Mouse (Mus musculus) gastrocnemius, postnatal 14 days (tissue): Measurements from ENCODE around the gene Osm. TPM values are rescaled to one million over a fixed set of nuclear protein-coding genes. Genes with fewer than 3 reads are reported as not detected.

ENCODE experiments used
- DNase-seq: peaks from one replicate; pipeline ENCODE4 v3.0.0; 2021; ENCODE audit warnings: mixed read lengths
- intact Hi-C: fragments of 180-260 bp; cut with DNase I; formaldehyde crosslinking; loops from one replicate; pipeline ENCODE4 v1.15.1; 2025; ENCODE audit warnings: low total_unique reads
- total RNA-seq, 2 experiments: library from RNA; stranded (reverse); gene quantifications; 2 replicates each; pipeline ENCODE4 v1.2.3; 2021

Osm gene
- total RNA-seq, 2 experiments from 2014 or later: not detected

DNA sequence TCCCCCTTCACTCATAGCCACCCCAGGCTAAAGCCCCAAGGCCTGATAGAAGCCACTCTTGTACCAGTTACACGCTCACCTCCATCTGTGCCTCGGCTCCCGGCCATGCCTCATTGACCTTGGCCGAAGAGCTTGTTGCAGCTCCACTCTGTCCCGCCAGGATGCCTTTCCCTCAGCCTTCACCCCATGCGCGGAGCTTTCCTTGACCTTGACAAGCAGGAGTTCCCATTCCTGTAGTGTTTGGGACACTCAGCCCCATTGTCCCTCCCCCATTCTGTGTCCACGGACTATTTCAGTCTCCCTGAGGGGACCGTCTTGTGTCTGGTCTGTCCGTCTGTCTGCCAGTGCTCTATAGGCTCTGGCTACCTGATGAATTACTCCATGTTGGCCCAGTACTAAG is 23.1 kb upstream of the Osm start:
- intact Hi-C loops: no loop called here
- no peak for DNase-seq

DNA sequence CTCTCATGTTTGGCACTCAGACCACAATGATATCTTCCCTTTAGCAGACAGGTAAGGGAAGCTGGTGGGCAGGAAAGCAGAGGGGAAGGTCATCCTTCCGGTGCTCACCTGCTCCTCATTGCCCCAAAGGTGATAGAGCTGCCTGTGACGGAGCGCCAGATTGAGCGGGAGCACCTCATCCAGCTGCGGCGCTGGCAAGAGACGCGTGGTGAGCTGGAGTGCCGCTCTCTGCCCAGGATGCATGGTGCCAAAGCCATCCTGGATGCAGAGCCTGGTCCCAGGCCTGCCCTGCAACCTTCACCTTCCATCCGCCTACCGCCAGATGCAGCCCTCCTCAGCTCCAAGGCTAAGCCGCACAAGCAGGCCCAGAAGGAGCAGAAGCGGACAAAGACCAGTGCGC is 21.6 kb upstream of the Osm start:
- DNase-seq: no peak
- intact Hi-C loops: no loop called here

DNA sequence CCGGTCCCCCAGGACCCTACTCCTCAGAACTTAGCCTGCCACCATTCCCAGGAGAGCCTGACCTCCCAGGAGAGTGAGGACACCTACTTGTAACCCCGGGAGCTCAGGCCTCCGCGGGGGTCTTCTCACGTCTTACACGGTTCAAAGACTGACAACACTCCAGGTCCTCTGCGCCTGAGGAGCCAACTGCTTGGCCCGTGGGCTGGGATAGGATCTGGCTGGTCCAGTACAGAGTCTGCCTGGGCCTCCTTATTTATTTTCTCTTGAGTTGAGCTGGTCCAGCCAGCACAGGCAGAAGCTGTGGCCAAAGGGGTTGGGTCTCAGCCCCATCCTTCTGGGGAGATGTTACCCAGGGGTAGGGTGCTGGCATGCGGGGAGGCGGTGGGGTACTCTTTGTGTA is 21.2 kb upstream of the Osm start:
- intact Hi-C loops: no loop called here
- no peak for DNase-seq

DNA sequence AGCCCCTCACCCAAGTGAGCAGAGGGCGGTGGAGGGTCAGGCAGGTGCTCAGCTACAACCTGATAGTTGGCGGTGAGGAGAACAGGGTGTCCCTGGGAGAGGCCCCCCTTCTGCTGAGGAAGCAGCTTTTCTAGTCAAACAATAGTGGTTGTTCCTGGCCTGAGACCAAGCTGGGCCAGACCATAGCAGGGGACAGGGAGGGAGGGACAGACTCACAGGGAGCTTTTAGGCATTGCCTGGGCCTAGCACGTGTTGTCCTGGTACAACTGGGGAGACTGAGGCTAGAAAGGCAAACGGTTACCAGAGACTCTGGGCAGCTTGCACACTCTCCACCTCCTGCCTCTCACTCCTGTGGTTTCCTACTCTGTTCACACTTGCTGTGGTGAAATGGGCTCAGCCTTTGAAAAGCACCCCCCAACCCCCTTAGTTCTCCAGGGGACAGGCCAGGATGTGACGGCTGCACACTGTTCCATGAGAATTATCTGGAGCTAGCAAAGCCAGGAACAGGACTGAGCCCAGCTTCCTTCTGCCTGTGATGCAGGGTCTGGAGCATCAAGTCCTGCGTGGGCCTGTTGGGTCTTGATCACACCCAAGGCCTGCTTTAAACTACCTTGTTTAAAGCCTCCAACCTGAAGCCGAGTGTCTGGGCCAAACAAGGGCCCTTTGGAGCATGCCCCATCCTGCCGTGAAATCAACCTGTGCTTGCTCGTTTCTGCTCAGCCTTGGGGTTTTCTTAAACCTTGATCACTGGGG is 19.8 kb upstream of the Osm start:
- intact Hi-C loops: no loop called here
- DNase-seq: no peak

DNA sequence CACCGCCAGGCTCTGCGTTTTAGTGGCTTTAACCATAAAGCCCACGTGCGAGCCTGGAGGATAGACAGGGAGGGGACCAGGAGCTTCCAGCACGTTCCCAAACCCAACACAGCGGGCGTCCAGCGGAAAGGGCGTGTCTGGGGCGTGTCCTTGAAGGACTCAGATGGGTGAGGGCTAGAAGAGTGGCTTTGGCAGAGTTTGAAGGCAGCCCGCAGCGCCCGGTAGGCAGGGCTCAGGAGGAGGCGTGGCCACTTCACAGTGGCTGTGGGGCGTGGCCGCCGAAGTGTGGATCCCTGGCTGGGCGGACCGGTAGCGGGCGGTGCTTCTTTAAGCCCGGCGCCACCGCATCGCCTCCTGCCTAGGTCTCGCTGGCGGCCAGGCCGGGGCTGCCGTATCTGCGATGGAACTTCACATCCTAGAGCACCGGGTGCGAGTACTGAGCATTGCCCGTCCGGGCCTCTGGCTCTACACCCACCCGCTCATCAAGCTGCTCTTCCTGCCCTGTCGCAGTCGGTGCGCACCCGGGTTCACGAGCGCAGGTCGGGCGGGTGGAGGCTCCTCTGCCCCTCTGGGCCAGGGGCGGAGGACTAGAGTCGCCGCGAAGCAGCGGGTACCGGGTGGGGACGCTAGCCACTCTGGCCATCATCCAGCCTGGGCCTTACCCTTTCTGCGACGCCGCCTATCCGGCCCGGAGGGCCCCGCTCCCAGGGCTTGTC is 18.1 kb upstream of the Osm start, which contains the start of gene Castor1:
Gene Castor1, plus strand, starts transcription at position 312 of the 716 bp plus-strand sequence.
- intact Hi-C loops: loop anchor here (2.0 kb wide), 1 partner anchor 83 kb away; the partner anchor contains the start of gene Rnf215
- DNase-seq: peak; percentile 89

DNA sequence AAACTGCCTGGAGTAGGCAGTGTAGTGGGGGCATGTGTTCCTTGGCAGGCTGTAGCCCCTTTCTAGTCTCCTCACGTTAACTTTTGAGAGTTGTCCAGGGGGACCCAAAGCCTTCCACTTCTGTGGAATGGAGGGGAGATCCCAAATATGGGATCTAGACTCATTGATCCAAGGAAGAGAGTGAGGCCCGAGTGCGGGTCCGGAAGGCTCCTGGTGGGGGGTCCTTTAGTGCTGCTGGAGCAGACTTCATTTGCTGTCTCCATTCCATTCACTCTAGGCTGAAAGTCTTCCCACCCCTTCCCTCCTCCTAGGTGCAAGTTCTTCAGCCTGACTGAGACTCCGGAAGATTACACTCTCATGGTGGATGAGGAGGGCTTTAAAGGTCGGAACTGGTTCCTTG is 17.6 kb upstream of the Osm start:
- intact Hi-C loops: loop anchor here (2.0 kb wide), 1 partner anchor 84 kb away; the partner anchor contains the start of gene Rnf215
- DNase-seq: no peak

DNA sequence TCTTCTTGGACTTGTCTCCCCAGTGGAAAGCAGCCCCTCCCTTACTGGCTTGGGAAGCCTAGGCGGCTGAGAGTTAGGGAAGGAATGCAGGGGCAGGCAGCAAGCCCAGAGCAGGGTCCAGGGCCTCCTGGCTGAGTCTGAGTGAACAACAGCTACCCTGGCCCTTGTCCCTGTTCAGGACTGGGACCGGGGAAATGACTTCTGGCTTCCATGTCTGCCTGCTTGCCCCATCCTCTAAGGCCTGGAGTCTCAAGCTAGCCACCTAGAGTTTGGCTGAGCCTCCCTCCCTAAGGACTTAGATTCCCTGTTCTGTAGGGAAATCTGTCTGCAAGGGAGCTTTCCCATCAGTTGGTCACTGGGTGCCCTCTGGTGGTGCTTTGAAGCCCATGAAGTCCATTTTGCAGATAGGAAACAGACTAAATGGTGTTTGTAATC is 16.9 kb upstream of the Osm start:
- DNase-seq: peak; percentile 77
- intact Hi-C loops: loop anchor here (2.0 kb wide), 1 partner anchor 85 kb away; the partner anchor contains the start of gene Rnf215

DNA sequence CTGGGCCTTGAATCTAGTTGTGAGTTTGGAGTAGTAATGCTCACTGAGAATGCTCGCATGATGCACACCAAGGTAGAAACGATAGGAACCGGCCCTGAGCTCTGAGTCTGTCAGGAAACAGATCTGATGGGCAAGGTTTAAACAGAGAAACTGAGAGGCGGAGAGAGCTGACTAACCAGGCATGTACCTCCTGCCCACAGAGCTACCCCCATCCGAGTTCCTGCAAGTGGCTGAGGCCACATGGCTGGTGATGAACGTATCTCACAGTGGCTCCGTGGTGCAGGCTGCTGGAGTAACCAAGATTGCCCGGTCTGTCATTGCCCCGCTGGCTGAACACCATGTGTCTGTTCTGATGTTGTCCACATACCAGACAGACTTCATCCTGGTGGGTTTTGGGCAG is 16.3 kb upstream of the Osm start:
- DNase-seq: no peak
- intact Hi-C loops: loop anchor here (2.0 kb wide), 2 partner anchors 39 to 85 kb away; partner anchors contain the start of gene Rnf215

DNA sequence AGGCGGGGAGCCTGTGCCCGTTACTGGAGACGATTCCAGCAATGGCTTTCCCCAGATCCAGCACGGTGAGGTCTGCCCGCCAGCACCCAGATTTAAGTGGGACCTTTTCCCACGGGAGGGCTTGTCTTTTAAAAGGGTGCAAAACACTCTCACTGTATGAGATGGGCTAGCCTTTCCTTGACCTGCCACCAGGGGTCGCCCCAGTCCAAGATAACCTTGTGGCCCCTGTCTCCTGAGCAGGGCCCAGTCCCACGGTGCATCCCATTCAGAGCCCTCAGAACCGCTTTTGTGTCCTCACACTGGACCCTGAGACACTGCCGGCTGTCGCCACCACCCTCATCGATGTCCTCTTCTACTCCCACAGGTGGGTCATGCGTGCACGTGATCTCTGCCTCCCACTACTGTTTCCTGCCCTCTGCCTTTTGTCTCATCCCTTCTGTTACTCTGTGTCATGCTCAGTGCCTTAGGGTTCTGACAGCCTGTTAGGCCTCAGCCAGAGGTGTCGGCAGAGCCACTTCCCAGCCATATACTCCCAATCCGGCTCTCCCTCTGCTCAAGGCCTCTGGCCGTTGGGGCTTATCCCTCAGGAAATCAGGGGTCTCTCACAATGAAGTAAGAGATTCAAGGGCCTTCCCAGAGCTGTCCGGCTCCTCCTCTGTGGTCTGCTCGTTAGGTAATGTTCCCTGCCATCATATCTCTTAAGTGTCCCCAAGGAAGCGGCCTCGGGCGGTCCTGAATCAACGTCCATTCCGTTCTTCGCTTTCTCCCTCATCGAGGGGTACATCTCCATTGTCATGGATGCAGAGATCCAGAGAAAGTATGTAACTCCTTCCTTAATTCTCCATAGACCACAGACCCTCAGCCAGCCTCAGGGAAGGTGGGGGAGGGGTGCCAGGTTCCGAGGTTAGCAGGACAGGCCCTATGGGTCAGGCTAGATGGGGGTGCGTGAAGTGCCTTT is 15.5 kb upstream of the Osm start:
- intact Hi-C loops: loop anchor here (2.0 kb wide), 1 partner anchor 38 kb away; no protein-coding TSS in a partner anchor
- peak; percentile 80 for DNase-seq

DNA sequence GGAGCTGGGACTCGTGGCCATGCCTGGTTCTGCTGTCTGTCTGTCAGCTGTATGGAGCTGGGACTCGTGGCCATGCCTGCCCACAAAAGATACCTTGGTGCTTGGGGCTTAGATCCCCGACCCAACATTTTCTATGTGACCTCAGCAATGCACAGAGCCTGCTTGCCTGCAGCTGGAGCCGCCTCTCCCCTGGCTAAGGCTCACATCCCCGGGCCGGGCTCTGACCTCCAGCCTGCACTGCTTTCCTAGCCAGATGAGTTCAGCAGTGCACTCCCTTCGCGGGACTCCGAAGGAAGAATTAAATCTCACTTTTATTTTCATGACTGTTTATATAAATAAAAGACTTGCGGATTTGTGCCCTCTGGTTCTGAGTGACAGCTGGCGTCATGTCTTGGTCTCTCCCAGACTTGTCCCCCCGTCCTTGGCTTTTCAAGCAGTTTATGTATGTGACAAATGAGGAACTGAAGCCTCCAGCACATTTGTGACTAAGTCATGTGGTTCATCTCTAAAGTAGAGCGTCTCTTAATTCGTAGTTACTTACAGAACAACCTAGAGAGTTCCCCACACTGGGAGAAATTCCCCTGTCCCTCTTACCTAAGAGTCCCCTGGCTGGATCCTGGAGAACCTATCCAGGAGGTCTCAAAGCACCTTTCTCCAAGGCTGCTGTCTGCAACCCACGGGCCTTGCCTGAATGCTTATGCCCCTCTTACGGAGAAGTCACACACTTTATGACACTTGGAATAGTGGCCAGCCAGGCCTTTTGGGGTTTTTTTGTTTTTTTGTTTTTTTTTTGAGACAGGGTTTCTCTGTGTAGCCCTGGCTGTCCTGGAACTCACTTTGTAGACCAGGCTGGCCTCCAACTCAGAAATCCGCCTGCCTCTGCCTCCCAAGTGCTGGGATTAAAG is 13.9 kb upstream of the Osm start:
- DNase-seq: no peak
- intact Hi-C loops: no loop called here

DNA sequence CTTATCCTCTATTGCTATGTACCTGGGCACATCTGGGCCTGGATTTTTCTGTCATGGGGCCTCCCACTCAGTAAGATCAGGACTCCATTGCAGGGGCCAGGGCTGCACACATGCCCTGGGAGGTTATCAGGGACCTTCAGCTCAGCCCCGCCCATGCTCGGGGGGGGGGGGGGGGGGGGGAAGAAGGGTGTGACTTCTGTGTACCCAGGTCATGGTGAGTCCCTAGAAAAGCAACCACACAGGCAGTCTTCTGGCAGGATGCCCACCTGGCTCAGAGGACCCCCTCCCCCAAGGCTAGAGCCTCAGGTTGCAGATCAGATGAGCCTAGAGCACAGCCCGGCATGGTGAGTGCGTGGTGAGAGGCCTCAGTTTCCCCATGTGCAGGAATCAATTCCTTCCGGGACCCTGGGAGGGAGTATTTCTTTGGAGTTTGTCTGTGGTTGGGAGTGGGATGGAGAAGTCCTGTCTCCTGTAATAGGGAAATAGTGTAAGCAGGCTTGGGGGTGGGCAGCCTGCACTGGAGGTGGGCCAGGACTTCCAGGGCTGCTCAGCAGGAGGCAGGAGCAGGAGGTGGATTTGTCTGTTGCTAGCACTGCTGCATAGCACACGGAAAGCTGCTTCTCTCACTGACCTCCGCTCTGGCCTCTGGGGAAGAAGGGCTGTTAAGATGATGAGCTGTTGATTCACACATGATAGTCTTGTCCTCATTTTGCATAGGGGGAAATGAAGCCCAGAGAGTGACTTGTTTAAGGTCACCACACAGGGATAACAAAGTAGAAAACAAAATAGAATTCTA is 12.6 kb upstream of the Osm start:
- intact Hi-C loops: loop anchor here (2.0 kb wide), 1 partner anchor 93 kb away; no protein-coding TSS in a partner anchor

DNA sequence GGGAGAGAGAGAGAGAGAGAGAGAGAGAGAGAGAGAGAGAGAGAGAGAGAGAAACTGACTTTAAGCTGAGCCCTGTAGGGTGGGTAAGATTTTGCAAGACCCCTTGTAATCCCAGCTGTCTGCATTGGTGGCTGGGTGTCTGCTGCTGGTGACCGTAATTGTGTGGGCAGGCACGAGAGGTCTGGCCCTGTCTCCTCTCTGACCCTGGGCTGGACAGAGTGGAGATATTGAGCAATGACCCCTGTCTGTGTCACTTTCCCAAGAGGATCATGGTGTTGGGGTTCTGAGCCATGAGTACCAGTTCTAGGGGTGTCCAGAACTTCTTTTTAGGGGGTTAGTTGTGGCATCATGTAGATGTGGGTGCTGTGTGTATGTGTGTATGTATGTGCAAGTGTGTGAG is 12.0 kb upstream of the Osm start:
- intact Hi-C loops: loop anchor here (2.0 kb wide), 1 partner anchor 93 kb away; no protein-coding TSS in a partner anchor
- DNase-seq: no peak

More for the DNA sequence above, 12.6 kb upstream of the Osm start:
- DNase-seq: no peak

DNA sequence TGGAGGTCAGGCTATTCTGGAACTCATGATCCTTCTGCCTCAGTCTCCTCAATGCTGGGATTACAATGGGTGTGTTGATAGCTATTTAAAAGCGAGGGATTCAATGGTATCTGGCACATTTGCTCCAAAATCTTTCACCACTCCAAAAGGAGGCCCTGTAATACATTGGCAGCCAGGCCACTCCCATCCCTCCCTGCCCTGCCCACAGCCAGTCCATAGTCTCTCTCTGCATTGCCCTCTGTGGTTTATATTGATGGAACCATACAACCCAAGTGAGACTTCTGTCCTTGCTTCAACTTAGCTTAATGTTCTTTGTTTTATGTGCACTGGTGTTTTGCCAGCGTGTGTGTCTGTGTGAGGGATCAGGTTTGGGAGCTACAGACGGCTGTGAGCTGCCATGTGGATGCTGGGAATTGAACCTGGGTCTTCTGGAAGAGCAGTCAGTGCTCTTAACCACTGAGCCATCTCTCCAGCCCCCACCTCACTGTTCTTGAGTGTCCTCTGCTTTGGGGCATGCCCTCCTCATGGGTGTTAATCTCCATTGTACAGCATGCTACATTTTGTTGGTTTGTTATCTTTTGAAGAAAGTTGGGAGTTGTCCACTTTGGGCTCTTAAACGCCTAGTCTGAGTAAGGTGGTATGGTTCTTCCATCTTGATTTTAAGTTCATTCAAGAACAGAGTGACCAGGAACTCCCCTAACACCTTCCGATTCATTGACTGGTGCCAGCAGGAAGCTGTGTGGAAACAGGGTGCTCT is 9.5 kb upstream of the Osm start:
- DNase-seq: no peak
- intact Hi-C loops: no loop called here

DNA sequence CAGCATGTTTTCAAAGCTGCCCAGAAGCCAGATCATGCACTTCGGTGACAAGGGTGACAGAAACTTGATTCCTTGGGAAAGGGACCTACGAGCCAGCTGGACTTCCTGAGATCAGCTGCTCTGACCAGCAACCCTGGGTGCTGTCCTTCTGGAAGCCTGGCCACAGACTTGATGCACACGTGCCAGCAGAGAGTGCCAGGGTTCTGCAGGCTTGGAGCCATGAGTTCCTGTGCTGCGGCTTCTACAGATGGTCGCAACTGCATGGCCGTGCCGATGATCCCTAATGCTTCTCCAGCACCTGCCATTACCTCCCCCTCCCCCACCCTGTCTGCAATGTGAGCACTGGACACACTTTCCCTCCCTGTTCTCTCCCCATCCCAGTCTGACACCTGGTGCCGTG is 7.8 kb upstream of the Osm start:
- intact Hi-C loops: no loop called here
- peak; percentile 78 for DNase-seq

DNA sequence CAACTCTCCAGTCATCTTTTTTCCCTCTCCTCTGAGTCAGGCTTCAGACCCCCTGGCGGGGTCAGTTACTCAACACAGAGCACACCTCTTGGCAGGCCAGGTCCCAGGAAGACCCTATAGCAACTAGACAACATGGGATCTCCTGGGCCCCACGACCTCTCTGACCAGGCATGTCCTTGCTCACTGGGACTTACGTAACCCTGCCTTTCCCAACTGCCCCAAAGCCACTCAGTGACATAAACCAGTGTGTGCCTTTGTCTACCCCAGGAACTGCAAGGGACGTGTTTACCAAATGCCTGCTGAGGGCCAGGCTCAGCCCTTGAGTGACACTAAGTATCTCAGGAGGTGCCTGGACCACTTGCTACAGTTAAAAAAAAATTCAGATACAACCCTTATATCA is 6.4 kb upstream of the Osm start:
- intact Hi-C loops: no loop called here
- no peak for DNase-seq

DNA sequence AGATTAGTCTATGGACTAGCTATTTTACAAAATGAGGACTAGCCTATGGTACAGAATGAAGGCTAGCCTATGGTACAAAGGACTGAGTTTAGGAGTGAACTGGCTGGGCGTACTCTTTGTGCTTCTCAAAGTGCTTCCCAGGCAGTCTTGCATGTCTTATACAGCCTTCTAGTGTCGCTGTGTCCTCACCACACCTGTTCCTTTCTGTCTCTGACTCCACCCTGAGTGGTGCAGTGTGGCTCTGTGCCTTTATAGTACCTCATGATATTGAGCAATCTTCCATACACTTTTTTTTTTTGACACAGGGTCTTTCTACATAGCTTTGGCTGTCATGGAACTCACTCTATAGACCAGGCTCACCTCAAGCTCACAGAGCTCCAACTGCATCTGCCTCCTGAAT is 4.8 kb upstream of the Osm start:
- intact Hi-C loops: no loop called here
- no peak for DNase-seq

DNA sequence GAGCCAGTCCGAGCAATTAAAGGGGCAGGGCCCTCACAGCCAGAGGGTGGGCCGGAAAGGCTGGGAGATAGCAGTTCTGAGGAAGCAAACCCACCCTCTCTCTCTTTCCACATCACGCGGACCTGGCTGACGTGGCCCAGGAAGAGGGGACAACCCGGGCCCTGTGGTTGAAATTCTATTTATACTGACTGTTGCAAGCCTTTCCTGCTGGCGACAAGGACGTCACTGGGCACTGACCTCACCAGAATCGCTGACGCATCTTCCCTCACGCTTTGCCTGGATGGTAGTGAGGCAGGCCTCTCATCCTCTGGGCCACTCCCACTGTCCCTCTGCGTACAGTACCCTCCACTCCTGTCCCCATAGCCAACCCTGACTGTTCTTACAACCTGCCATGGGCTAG is 3.6 kb upstream of the Osm start:
- DNase-seq: no peak
- intact Hi-C loops: no loop called here
